Mouse (Mus musculus) right cerebral cortex, postnatal 10 days (tissue): Measurements from ENCODE around the gene Camk2n1.
A peak's percentile ranks its signal among the peaks of the same experiment; 100 is the strongest.

ENCODE experiments used
- DNase-seq, 2 experiments: peaks; one replicate each; pipeline ENCODE4 v3.0.0; 2021; ENCODE audit warnings: low spot score in 2 of 2

Camk2n1 gene

DNA sequence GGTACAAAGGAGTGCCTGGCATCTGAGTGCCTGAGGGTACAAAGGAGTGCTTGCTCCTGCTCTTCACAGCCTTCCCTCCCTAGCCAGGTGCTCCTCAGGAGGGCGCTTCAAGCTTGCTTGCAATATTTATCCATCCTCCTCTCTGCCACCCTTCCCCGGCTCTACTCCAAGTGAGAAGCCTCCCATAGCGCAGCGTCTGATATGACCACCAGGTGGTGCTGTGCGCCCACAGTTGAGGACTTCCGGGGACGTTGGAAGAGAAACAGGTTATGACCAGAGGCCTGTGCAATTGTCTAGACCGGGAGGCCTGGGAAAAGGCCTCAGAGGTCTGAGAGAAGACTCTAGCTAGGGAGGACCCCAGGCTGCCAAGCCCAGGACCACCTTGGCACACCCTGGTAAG is 6.7 kb upstream of the Camk2n1 start:
- peak; percentile 95 to 96 for DNase-seq

DNA sequence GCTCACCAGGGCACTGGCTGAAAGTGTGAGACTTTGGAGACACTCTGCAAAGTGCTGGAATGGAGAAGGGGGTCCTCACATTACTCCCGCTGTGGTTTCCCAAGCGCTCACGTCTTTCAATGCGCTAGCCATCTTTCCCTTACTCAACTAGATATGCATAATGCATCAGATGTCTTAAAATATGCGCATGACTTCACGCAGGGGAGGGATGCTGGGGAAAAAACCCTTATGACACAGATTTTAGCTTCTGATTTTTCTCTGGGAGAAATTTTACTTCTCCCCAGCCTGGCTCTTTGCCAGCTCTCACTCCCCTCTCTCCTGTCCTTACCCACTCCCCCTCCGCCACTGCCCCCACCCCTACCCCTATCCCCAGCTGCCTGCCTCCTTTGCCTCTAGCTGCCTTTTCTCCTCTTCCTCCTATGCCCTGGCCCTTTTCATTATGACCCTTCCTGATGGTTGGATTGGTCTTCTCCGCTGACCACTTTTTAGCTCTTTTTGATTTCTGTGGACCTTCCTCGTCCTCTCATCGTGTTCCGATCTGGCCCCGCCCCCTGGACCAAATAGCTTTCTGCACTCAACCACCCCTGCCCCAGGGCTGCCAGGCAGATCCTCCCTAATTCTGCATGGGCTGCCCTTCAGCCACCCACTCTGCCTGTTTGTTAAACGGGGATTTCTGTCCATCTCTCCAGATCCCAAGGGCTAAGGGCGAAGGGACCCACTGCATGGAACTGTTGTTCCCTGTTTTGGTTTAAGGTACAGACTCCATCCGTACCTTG is 6.1 kb upstream of the Camk2n1 start:
- peak; percentile 75 to 81 for DNase-seq

DNA sequence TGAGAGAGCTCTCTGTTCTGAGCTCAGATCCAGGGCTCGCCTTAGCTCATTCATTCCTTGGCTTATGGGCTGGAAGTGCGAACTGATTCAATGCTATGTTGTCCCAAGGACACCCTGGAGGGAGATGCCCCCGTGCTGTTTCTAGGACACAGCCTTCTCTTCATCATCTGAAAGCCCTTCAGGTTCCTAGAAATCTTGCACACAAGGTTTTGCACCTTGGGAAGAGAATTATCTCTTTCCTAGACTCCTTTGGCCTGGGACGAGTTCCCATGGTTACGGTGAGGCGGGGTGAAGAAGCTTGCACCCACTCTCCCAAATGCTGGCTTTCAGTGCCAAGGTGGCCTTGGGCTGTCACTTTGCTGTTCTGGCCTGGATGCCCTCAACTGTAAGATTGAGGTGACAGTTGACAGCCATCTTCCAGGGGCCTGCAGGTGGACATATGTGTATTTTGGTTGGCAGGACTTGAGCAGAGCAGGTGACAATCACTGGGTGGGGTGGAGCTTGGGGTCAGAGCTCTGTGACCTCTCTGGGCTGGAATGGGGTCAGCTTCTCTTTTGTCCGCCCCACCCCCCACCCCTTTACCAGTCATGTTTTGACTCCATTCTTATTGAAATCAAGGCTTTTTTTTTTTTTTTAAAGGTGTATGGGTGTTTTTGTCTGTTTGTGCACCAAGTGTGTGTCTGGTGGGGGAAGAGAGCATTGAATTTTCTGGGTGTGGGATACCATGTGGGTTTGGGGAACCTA is 5.1 kb upstream of the Camk2n1 start:
- no peak for DNase-seq

DNA sequence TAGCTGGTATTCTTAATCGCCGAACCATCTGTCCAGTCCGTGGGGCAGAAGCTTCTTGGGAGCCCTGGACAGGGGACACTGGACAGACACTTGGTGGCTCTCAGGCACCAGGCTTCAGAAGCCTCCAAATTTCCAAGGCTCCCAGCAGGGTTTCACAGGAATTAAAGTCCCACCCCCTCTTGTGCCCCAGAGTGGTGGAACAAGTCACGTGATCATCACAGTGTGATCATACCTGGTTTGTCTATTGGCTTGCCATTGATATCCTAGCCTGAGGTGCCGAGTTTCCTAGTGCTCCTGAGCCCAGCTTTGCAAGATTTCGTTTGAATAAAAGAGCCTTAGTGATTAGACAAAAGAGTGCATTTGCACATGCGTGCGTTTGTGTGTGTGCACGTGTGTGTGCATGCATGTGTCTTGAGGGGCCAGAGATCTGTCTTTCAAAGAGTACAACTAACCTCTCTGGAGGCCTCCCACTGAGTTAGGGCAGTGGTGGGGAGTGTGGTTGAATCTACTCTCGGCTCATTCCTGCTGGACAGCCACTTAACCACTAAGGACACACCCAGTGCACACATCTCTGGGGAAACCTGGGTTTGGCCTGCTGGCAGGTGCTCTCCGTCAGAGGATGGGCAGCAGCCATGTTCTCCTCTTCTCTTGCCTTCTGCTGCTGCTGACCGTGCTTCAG is 4.3 kb upstream of the Camk2n1 start:
- no peak for DNase-seq

DNA sequence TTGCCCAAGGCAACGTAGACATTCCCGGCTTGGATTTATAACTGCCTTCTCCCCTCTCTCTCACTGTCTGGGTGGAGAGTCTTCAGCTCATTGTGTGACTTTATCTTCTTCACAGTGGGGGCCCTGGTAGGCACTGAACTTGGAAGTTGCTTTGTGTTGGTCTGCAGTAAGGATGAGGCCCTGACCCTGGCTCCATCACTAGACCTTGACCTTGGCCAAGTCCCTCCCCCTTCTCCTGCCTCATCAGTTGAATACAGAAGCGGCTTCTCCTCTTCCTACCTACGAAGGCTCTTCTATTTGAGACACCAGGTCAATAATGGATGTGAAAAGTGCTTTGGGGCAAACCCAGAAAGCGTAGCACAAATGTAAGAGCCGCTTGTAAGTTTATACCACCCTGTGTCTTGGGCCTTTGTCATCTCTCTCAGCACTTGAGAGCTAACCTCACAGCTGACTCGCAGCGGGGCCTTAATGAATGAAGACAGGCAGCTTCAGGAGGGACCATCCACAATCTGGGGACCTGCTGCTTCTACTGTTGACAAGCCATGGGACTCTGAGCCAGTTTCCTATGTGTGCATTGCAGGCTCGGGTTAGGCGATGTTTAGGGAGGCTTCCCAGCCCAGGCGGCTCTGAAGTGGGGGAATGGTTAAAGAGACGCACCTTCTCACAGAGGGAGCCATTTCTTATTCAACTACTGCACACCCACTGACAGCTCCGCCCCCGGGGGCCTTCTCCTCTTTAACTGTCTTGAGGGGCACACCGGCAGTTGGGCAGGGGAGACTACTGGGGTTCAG is 1.6 kb upstream of the Camk2n1 start:
- DNase-seq, result no peak

DNA sequence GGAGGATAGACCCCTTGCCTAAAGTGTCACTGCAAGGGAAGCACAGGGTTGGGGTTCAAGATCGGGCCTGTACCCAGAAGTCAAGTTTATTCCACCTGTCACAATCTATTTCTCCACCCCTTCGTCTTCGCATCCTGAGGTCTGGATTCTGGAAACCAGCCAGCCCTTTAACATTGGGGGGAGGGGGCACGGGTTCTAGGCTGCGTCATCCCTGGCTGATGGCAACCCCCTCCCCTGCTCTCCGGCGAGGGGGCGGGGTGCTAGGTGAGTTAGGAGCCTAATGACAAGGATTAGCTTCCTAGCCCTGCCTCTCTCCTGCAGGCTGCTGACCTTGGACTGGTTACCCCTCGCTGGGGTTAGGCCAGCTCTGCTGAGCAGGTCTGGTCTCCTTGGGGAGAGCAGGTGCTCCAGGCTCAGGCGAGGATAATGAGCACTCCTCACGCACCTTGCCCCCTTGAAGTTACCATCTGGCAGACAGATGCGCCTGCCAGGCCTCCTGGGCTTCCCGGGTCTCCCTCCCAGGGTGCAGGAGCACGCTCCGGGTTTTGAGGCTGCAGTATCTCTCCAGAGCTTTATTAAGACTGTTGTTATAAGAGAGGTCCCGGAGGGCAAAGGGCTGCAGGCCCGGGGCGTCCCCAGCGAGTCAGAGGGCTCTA is 889 bp upstream of the Camk2n1 start:
- DNase-seq, result peak in 1 of 2 experiments; percentile 57

DNA sequence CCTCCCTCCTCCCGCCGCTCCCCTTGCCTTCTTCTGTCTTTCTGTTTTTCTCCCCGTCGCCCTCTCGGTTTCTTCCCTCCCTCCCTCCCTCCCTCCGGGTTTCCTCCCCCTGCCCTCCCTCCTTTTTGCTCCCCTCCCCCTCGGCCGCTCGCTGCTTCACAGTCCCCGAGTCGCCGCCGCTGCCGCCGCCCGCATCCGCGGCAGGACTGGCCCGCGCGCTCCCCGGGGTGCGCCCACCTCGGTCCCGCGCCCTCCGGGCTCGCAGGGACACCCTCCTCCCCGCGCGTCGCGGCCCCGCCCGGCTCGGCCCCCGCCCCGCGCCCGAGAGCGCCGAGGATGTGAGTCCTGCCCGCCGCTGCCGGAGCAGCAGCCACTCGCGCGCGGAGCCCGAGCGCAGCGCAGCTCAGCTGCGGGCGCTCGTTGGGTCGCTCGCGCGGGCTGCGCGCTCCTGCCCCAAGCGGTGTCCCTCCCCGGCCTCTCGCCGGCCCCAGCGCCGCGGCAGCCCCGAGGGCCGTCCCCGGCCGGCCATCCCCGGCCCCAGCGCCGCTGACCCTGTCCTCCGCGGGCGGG is 542 bp downstream of the Camk2n1 start:
- DNase-seq, result peak; percentile 85 to 89

DNA sequence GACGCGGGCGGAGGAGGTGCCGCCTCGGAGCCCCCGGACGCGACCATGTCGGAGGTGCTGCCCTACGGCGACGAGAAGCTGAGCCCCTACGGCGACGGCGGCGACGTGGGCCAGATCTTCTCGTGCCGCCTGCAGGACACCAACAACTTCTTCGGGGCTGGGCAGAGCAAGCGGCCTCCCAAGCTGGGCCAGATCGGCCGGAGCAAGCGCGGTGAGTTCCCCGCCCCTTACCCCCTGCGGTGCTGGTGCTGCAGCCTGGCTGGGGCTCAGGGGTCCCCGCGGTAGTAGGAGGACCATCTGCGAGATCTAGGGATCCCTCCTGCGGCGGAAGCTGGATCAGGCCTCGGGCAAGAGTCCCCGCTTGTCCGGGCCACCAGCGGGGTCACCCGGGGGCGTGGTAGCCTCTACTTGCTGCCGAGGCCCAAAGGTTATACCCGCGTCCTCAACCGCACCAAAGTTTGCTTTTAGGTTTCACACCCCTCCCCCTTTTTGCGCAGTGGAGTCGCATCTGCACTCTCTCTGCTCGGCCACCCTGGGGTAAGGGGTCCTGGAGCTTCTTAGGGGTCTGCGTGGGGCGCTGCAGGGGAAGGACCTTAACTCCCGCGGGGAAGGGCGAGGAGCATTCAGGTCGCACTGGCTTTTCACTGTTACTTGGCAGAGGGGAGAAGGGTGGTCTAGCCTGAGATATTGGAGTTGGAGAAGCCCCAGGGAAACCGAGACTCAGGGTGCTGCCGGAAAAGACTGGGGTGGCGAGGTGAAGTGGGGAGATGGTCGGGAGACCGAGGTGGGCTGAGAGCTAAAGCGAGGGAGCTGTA is 1.2 kb downstream of the Camk2n1 start:
- peak in 1 of 2 experiments; percentile 66 for DNase-seq

DNA sequence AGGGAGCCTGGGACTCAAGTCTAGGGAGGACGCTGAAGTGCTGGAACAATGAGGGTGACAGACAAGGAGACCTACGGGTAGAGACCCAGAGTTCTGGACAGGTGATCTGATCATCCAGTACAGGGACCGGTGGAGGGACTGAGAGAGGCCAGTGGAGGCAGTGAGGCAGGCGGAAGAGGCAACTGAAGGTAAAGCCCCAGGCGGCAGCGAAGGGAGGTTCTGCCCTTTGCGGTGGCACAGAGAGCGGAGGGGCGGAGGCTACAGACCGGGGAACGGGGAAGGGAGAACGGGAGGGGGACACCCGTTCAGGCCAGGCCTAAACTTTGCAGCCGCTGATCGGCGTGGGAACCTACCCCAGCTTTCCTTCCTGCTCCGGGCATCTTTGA is 1.8 kb downstream of the Camk2n1 start:
- DNase-seq, result no peak

DNA sequence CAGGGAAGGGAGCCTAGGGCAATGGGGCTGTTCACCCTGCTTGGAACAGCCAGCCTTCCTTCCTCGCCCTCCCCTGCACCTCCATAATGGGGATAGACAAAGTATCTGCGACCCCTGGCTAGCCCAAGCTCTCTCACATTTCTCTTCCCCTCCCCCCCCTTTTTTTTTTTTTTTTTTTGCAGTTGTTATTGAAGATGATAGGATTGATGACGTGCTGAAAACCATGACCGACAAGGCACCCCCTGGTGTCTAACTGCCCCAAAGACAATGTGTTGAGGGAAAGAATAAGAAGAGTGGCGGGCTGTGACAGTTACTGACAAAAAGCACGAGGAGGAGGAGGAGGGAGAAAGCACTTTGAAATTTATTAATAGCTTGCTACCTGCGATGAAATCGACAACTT is 2.4 kb downstream of the Camk2n1 start:
- no peak for DNase-seq

DNA sequence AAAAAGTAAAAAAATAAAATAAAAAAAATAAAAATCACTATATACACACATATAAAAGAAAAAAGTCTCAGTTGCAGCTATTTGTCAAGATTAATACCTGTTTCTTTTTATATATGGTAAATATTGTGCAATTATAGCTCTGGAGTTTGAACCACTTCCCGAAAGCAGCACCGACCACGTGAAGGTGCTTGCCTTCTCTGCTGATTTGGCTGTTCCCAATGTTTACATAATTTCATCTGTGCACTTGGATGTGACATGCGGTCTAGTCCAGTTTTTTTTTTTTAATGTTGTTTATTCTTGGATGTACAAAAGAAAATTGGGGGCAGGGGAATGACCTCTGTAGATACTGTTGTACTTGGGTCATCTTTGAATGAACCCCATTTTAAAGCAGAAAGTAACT is 3.0 kb downstream of the Camk2n1 start:
- DNase-seq, result no peak

DNA sequence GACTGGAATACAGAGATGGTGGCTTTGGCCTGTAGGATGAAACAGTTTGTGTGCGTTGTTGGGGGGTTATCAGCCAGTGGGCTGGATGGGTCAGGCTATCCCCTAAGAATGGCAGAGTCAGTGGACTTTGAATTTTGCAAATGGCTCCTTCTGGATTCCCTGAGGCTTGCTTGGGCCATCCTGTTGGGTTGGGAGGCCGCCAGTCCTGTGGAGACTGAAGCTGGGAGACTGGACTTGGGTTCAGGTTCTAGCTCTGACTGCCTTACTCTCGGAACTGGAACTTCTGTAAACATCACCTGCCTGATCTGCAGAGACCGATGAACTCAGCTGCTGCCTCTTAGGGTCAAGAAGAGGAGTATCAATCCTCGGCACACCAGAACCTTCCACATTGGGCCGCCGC is 4.1 kb downstream of the Camk2n1 start:
- DNase-seq, result no peak

DNA sequence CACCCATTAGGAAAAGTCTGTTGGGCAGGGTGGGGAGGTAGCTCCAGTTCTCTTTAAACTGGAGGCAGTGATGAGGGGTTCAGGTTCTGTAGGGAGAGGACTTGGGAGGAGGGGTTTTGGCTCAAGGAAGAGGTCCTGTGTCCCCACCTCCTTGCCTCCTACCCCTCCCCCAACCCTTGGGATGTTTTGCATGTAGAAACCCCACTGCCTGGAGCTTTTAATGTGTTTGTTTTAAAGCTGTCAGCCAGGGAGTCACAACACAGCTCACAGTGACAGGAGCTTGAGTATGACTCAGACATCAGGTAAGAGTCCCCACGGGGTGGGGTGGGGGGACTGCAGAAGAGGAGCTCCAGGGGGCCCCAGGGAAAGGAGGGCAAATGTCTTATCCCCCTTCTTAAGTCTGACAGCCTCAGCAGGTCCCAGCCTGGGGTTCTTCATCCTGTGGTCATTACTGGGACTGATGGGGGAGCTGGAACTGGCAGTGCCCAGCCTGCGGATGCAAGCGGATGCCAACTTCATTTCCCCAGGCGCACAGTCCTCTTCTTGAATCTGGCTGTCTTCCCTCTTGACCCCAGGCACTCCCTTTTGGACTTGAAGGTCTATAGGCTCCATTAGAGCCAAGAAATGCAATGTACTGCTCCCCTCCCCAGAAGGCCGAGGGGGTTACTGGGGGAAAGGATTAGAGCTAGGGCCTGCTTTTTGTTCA is 4.8 kb downstream of the Camk2n1 start:
- no peak for DNase-seq

DNA sequence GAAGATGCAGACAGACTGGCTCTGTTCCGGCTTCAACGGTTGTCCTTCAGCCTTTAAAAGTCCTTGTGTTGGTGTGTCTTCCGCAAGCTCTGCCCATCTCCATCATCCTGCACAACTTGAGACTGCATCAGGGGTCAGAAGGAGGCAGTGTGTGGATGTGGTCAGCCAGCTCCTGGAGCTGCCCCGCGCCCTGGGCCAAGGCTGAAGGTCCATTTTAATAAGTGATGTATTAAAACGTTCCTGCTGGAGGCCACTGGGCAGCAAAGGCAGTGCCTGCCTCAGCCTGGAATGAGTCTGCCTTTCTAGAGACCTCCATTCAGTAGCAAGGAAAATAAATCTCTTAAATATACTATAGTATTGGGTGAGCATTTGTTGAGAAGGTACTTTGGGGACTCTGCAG is 5.7 kb downstream of the Camk2n1 start:
- DNase-seq, result no peak

DNA sequence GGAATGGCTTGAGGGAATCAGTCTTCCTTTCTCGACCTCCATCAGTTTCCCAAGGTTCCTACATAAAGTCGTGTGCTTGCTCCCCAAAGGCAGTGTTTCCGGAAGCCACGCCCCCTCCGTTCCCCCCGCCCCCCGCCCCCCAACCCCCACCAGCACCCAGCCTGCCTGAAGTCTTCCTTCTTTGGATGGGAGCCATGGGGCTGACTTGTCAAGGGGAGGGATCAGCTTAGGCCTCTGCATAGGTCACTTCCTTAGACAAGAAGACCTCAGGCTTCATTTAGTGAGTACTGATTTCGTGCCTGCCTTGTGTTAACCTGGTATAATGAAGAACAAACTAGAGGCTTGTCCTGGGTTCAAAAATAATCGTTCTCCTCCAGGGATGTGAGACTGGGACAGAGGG is 6.8 kb downstream of the Camk2n1 start:
- no peak for DNase-seq

DNA sequence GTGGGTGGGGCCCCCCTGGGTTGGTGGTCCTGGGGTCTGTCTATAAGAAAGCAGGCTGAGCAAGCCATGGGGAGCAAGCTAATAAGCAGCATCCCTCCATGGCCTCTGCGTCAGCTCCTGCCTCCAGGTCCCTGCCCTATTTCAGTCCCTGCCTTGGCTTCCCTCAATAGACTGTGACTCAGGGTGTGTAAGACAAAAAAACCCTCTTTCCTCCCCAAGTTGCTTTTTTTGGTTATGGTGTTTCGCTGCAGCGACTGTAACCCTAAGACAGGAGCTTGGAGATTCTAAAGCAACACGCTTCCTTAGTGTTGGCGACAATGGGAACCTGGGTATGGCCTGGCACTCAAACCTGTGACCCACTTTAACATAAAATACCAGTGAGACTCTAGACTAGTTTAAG is 7.4 kb downstream of the Camk2n1 start:
- DNase-seq, result no peak

DNA sequence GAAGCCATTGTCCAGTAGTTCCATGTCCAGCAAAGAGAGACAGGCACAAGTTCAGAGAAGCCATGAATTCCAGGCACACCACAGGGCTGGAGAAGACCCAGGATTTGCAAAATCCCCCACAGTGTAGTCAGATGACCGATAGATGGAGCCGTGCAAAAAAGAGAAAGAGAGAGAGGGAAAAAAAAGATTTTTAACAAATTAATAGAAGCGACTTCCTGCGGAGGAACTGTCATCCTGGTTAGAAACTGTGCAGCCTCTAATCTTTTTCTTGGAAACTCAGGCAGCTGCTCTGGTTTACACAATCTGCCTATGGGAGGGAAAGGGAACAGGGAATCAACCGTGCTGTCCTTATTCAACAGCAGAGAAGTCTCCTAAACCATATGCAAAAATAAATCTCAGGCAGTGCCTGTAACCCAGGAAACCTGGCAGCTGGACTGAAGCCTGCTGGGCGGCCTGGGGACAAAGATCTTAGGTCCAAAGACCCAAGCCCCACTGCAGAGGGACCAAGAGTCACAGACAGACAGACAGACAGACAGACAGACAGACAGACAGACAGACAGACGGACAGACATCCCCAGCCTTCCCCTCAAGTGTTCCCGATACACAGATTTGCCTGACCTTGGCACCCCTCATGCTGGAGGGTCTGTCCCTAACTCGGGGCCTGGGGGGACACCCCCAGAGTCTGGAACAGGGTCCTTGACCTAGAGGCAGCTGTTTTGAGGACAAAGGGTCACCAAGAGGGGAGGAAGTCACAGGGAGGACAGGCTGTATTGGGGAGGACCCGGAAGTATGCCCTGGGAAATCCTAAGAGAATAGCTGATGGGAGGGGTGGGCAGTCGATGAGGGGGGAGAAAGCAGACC is 9.1 kb downstream of the Camk2n1 start:
- DNase-seq, result peak; percentile 69 to 85

DNA sequence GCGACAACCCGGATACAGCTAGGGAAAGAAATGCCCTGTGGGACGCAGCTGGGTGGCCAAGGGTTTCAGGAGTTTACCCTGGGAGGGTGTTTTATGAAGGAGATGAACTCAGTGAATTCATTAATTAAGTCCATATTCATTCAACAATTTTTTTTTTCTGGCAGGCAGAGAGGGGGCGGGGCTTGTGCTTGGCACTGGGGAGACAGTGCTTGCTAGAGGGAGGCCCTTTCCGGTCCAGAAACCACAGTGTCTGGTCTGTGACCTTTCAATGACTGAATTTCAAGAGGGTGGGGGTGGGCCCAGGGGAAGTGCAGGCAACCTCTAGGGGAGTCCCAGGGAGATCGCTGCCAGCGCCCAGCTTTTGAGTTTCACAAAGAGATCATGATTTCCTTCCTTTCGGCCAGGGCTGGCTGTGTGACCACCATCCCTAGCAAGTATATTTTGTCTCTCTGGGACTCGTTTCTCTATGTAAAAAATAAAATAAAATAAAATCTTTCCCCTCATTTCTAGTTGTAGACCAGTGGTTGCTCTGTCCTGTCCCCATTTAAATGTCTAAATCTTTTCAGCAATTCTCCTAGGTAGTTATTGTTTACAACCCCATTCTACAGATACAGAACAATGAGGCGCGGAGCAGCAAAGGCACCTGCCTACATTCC is 9.8 kb downstream of the Camk2n1 start:
- peak; percentile 83 to 86 for DNase-seq
